Mouse (Mus musculus) ovary, adult 10 weeks (tissue): ENCODE data around the gene Zbtb33. TPM values are rescaled to one million over a fixed set of nuclear protein-coding genes. Genes with fewer than 3 reads are reported as not detected.

ENCODE experiments used
- polyA plus RNA-seq: library from polyadenylated mRNA; stranded (reverse); fragments of 350-450 nt; fragmentation: Illumina TruSeq; extraction: RNeasy Lipid Tissue Mini Kit (QIAGEN cat#74804); gene quantifications from one replicate; pipeline ENCODE4 v1.2.3, GENCODE M21; 2014

Gene Zbtb33
- 122 TPM for polyA plus RNA-seq

GRCm38 (mm10) chrX:38189552-38190457, at the start of gene Zbtb33:
TSS of gene Zbtb33 (plus strand) at chrX:38189793.

Other genes with a start within 250 kb of the Zbtb33 start
- gene Btg1-ps1, start 171.0 kb upstream of the Zbtb33 start, polyA plus RNA-seq: 0.29 TPM
- gene Btg1-ps2, start 146.7 kb upstream of the Zbtb33 start, polyA plus RNA-seq: not detected
- gene Rhox10, start 123.3 kb upstream of the Zbtb33 start, polyA plus RNA-seq: not detected
- not detected for gene Rhox11, start 104.7 kb upstream of the Zbtb33 start, polyA plus RNA-seq
- gene Rhox12, start 78.9 kb upstream of the Zbtb33 start, polyA plus RNA-seq: not detected
- gene Rhox13, start 68.6 kb upstream of the Zbtb33 start, polyA plus RNA-seq: not detected
- gene Tmem255a, start 62.6 kb downstream of the Zbtb33 start, polyA plus RNA-seq: 79.4 TPM
- gene Atp1b4, start 126.4 kb downstream of the Zbtb33 start, polyA plus RNA-seq: not detected